Mouse (Mus musculus): Measurements from ENCODE around the gene Vps8. TPM values are rescaled to one million over a fixed set of nuclear protein-coding genes. Genes with fewer than 3 reads are reported as not detected.
A peak's percentile ranks its signal among the peaks of the same experiment; 100 is the strongest.

The Vps8 gene
- polyA plus RNA-seq, 1 experiment from 2014 or later: 25.6 TPM

DNA sequence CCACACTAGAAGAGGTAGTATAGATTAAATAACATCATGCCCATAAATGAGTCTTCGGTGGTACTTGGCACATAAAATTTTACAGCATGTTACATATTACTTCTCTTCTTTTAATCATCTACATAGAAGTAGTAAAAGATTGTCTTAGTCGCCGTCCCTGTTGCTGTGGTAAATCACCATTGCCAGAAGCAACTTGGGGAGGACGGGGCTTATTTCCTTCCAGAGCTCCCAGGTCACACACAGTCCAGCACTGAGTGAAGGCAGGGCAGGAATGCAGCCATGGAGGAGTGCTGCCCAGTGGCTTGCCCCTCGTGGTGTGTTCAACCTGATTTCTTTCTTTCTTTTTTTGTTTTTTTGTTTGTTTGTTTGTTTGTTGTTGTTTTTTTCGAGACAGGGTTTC lies 181.4 kb downstream of the Vps8 start:
- WGBS: 68% methylated on average over 6 of the region's 6 CpGs
- H3K27me3 ChIP-seq (ENCODE audit: insufficient read depth, low read length): no peaks in the 10 kb centered on the region
- H3K27ac ChIP-seq (ENCODE audit: low read length): no peak overlapping the region
- no peak overlapping the region for H3K4me2 ChIP-seq (replicated peaks; ENCODE audit: low read depth, low read length)
- H3K9me3 ChIP-seq (ENCODE audit: low read length): no peaks in the 10 kb centered on the region
- H3K4me3 ChIP-seq (ENCODE audit: low read length): no peak overlapping the region
- peak; percentile 74; the same call in 1 of the 2 replicates for ATAC-seq (ENCODE audit: low FRiP score, low TSS enrichment)
- H3K9ac ChIP-seq (replicated peaks; ENCODE audit: low read length): no peak overlapping the region
- H3K36me3 ChIP-seq (ENCODE audit: insufficient read depth, low read length): no peaks in the 10 kb centered on the region
- peaks cover 16% of the 10 kb centered on the region for H3K4me1 ChIP-seq (ENCODE audit: insufficient read depth, low read length)

DNA sequence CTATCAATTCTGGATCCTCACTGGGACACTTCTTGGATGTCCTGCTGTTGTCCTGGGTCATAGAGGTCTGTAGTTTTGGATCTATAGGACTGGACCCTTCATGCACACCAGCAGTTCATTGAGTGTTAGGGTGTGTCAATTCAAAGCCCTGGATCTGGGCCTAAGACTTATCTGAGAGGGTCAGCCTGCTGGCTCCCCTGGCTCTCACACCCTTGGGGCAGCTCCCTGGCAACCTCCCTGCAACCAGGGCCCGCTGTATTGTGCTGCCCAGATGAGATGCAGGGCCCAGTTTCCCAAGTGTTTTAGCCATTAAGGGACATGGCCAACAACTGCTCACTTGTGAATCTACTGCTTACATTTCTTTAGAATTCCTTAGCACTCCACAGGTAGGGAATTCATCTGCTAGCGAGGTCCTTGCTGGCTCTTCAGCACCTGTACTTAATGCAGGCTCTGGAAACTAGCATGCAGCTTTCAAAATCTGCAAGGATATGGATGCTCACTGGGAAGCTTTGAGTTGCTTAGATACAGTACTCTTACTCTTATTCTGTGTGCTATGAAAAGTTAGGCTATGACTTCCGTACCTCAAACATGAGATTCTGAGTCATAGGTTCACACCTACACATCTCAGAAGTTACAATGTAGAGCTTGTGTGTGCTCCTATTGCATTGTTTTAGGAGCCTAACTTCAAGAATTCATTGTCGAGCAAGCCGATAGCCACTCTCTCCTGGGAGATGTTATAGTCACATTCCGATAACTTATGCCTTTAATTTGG lies 183.5 kb downstream of the Vps8 start:
- no peaks in the 10 kb centered on the region for H3K36me3 ChIP-seq (ENCODE audit: insufficient read depth, low read length)
- H3K27me3 ChIP-seq (ENCODE audit: insufficient read depth, low read length): no peaks in the 10 kb centered on the region
- no peak overlapping the region for H3K4me2 ChIP-seq (replicated peaks; ENCODE audit: low read depth, low read length)
- H3K4me3 ChIP-seq (ENCODE audit: low read length): no peak overlapping the region
- no peak overlapping the region for H3K9ac ChIP-seq (replicated peaks; ENCODE audit: low read length)
- peaks cover 16% of the 10 kb centered on the region for H3K4me1 ChIP-seq (ENCODE audit: insufficient read depth, low read length)
- H3K27ac ChIP-seq (ENCODE audit: low read length): 0 out of 2 replicates have a peak overlapping the region, but pooled peaks have one; percentile 9
- WGBS: 73% methylated on average over 6 of the region's 6 CpGs
- ATAC-seq (ENCODE audit: low FRiP score, low TSS enrichment): no peak
- H3K9me3 ChIP-seq (ENCODE audit: low read length): no peaks in the 10 kb centered on the region

DNA sequence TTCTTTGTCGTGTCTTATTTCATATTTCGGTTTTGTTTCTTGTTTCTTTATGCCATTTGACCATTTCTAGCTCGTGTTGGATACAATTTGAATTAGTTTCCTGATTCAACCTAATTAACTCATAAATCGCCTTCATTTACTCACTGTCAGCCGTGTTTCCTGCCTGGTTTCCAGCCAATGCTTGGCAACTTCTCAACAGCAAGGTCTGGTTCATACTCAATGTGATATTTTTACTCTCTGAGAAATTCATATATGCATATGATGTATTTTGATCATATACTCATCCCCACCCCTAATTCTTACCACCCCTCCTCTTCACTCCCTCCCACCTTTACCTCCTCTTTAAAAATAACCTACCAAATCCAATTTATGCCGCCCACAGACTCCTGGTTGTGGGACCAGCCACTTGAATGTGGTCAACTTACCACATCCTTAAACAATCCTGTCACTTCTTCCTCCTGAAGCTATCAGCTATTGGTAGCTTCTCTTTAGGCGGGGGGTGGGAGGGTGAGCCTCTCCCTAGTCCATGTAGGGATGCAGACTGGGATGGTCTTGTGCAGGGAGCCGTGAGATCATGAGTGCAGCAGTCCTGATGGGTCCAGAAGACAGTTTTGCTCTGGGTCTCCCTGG lies 184.2 kb downstream of the Vps8 start:
- Histone ChIP-seq H3K9ac (replicated peaks; ENCODE audit: low read length) (no peak overlapping the region), H3K27me3 (ENCODE audit: insufficient read depth, low read length) (no peaks in the 10 kb centered on the region), H3K4me2 (replicated peaks; ENCODE audit: low read depth, low read length) (no peak overlapping the region), H3K4me3 (ENCODE audit: low read length) (no peak overlapping the region), H3K27ac (ENCODE audit: low read length) (peak overlapping the region; percentile 9; the same call in 1 of the 2 replicates), H3K36me3 (ENCODE audit: insufficient read depth, low read length) (no peaks in the 10 kb centered on the region), H3K4me1 (ENCODE audit: insufficient read depth, low read length) (peaks cover 16% of the 10 kb centered on the region), H3K9me3 (ENCODE audit: low read length) (no peaks in the 10 kb centered on the region)
- WGBS: 66% methylated on average over 8 of the region's 8 CpGs
- peak; percentile 42; the same call in 1 of the 2 replicates for ATAC-seq (ENCODE audit: low FRiP score, low TSS enrichment)

DNA sequence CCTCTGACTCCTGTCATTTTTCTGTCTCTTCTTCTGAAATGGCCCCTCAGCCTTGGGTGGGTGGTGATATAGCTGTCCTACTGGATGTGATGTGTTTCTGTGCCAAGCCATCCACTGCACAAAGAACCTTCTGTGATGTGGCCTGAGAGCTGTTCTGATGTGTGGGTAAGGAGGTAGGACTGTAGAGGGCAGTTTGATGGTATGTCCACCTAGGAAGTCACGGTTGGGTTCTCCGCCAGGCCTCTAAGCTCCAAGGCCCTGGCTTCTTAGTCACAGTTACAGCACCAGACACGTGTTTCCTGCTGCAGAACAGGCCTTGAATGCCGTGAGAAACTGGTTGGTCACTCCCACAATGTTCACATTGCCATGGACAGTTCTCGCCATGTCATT lies 184.7 kb downstream of the Vps8 start:
- H3K36me3 ChIP-seq (ENCODE audit: insufficient read depth, low read length): no peaks in the 10 kb centered on the region
- peaks cover 16% of the 10 kb centered on the region for H3K4me1 ChIP-seq (ENCODE audit: insufficient read depth, low read length)
- no peak overlapping the region for H3K4me2 ChIP-seq (replicated peaks; ENCODE audit: low read depth, low read length)
- no peaks in the 10 kb centered on the region for H3K9me3 ChIP-seq (ENCODE audit: low read length)
- H3K27ac ChIP-seq (ENCODE audit: low read length): peak overlapping the region; percentile 8; the same call in 1 of the 2 replicates
- H3K4me3 ChIP-seq (ENCODE audit: low read length): no peak overlapping the region
- no peaks in the 10 kb centered on the region for H3K27me3 ChIP-seq (ENCODE audit: insufficient read depth, low read length)
- WGBS: 60% methylated on average over 5 of the region's 5 CpGs
- H3K9ac ChIP-seq (replicated peaks; ENCODE audit: low read length): no peak overlapping the region
- ATAC-seq (ENCODE audit: low FRiP score, low TSS enrichment): peak; percentile 15; the same call in 1 of the 2 replicates

DNA sequence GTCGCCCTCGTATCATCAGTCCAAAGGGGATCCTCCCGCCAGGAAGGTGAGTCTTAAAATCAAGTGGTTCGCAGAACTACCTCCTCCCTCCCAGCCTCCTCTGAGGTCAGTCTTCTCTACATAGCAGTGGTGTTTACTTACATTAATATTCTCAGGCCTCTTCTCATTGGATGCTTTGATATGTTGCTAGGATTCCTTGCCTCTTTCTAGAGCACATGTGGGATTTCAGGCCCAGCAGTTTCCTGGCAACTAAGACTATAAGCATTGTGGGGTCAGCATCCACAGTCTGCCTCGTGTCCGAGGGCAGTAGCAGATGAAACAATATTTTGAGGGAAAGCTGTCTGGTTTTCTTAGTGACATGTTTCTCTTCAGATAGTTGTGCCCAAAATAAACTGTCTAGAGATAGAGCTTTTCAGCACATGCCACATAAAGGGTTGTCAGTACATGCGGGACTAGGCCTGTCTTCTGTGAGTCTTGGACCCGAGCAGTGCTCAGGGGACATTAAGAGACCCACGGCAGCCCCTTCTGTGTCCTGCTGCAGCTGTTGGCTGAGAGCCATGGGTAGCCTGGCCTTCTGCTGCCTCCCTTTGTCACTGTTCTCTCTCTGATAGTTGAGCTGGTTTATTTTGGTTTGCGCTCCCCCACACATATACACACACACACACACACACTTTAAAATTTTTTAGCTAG lies 185.4 kb downstream of the Vps8 start:
- Histone ChIP-seq H3K4me2 (replicated peaks; ENCODE audit: low read depth, low read length) (no peak overlapping the region), H3K4me3 (ENCODE audit: low read length) (no peak overlapping the region), H3K27ac (ENCODE audit: low read length) (0 out of 2 replicates have a peak overlapping the region, but pooled peaks have one; percentile 8), H3K9ac (replicated peaks; ENCODE audit: low read length) (no peak overlapping the region; the same call in 1 of the 2 replicates), H3K4me1 (ENCODE audit: insufficient read depth, low read length) (peaks cover 16% of the 10 kb centered on the region), H3K27me3 (ENCODE audit: insufficient read depth, low read length) (no peaks in the 10 kb centered on the region), H3K36me3 (ENCODE audit: insufficient read depth, low read length) (no peaks in the 10 kb centered on the region), H3K9me3 (ENCODE audit: low read length) (no peaks in the 10 kb centered on the region)
- WGBS: 68% methylated on average over 10 of the region's 10 CpGs
- ATAC-seq (ENCODE audit: low FRiP score, low TSS enrichment): no peak; the same call in 1 of the 2 replicates

DNA sequence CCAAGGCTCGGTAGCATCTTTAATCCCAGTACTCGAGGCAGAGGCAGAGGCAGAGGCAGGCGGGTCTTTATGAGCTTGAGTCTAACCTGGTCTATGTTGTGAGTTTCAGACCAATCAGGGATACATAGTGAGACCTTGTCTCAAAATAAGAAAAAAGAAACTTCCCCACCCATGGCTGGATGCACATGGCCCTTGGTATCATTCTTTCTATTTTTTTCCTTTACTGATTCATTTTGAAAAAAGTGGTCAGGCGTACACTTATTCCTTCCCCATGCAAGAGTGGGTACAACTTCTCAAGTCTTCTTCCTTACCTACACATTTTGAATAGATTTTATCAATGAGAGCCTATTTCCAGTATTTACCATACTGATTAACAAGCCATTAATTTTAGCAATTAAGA lies 187.6 kb downstream of the Vps8 start:
- Histone ChIP-seq H3K9ac (replicated peaks; ENCODE audit: low read length) (no peak overlapping the region), H3K27me3 (ENCODE audit: insufficient read depth, low read length) (no peaks in the 10 kb centered on the region), H3K36me3 (ENCODE audit: insufficient read depth, low read length) (no peaks in the 10 kb centered on the region), H3K9me3 (ENCODE audit: low read length) (no peaks in the 10 kb centered on the region), H3K4me1 (ENCODE audit: insufficient read depth, low read length) (peaks cover 16% of the 10 kb centered on the region), H3K4me3 (ENCODE audit: low read length) (no peak overlapping the region), H3K27ac (ENCODE audit: low read length) (no peak overlapping the region), H3K4me2 (replicated peaks; ENCODE audit: low read depth, low read length) (no peak overlapping the region)
- no peak for ATAC-seq (ENCODE audit: low FRiP score, low TSS enrichment)
- WGBS: 97% methylated on average over 4 of the region's 4 CpGs

DNA sequence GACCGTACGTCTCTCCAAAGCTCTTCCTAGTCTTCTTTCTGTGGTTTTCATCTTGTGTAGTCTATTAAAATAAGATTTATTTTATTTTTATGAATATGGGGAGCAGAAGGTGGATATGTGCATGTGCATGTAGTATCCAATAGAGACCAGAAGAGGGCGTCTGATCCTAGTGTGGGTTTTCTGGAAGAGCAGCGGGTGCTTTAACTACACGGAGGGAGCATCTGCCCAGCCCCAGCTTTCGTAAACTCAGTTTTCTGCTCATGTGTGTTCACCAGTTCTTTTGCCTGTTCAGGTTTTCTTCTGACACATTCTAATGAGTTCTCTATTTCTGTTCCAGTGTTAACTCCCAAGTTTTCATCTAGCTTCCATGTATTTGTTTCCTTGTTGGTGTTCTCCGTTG lies 192.9 kb downstream of the Vps8 start:
- WGBS: 58% methylated on average over 7 of the region's 7 CpGs
- no peak overlapping the region for H3K27ac ChIP-seq (ENCODE audit: low read length)
- H3K27me3 ChIP-seq (ENCODE audit: insufficient read depth, low read length): no peaks in the 10 kb centered on the region
- H3K4me2 ChIP-seq (replicated peaks; ENCODE audit: low read depth, low read length): no peak overlapping the region
- ATAC-seq (ENCODE audit: low FRiP score, low TSS enrichment): no peak
- no peak overlapping the region for H3K9ac ChIP-seq (replicated peaks; ENCODE audit: low read length)
- H3K9me3 ChIP-seq (ENCODE audit: low read length): no peaks in the 10 kb centered on the region
- H3K4me3 ChIP-seq (ENCODE audit: low read length): no peak overlapping the region
- H3K4me1 ChIP-seq (ENCODE audit: insufficient read depth, low read length): no peaks in the 10 kb centered on the region
- H3K36me3 ChIP-seq (ENCODE audit: insufficient read depth, low read length): no peaks in the 10 kb centered on the region

DNA sequence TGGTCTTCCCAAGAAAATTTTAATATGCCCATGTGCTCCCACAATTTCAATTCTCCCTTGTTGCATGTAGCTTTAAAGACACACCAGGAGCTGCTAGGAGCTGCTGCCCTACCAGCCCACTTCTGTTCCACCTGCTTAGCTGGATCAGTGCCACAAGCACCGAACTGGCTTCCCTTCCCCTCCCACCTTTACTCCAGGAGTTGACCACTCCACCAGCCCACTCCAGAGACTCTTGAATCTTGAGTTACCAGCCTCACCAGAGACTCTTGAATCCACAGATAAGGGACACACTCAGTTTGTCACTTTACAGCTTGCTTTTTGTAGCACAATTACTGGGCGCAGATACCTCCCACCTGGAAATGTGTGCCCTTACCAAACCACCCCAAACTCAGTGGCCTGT lies 197.7 kb downstream of the Vps8 start:
- Histone ChIP-seq H3K4me3 (ENCODE audit: low read length) (no peak overlapping the region), H3K27ac (ENCODE audit: low read length) (no peak overlapping the region), H3K9ac (replicated peaks; ENCODE audit: low read length) (no peak overlapping the region), H3K27me3 (ENCODE audit: insufficient read depth, low read length) (no peaks in the 10 kb centered on the region), H3K4me1 (ENCODE audit: insufficient read depth, low read length) (peaks cover under 1% of the 10 kb centered on the region; the same call in 1 of the 2 replicates), H3K4me2 (replicated peaks; ENCODE audit: low read depth, low read length) (no peak overlapping the region), H3K9me3 (ENCODE audit: low read length) (no peaks in the 10 kb centered on the region), H3K36me3 (ENCODE audit: insufficient read depth, low read length) (no peaks in the 10 kb centered on the region)
- 79% methylated on average over 2 of the region's 2 CpGs for WGBS
- ATAC-seq (ENCODE audit: low FRiP score, low TSS enrichment): no peak

DNA sequence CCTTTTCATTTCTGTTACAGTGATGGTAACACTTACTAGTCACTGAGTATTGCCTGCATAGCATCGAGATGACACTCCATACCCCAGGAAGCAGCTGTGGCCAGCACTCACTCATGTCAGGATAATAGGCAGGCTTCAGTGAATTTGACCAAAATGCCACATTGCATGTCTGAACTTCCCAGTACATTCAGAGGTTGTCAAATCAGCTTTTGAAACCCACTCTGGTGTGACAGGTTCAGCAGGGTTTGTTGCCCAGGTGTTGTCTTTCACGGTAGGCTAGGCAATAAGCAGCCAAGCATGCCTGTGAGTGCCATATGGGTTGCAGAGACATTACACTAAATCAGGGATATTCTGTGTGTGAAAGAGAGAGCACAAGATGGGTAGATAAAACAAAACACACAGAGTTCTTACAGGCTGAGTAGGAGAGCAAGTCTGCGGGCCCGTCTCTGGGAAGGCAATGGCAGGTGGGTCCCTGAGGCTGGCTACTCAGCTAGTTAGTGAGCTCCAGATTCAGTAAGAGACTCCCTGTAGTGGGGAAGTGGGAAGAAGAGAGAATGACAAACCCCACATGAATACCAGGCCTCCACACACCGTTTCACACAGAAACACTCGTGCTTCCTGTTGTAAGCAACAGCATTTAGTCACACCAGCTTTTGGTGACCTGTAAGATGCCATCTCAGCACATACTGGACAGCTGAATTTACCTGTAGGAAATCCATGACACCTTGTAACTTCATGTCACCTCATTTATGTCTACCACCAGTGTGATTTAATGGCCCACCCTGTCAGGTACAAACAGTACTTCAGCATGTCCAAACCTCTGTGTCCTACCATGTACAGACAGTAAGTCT lies 203.1 kb downstream of the Vps8 start:
- H3K4me1 ChIP-seq (ENCODE audit: insufficient read depth, low read length): peaks cover 13% of the 10 kb centered on the region
- no peak overlapping the region for H3K4me3 ChIP-seq (ENCODE audit: low read length)
- WGBS: 48% methylated on average over 6 of the region's 6 CpGs
- H3K36me3 ChIP-seq (ENCODE audit: insufficient read depth, low read length): no peaks in the 10 kb centered on the region
- no peaks in the 10 kb centered on the region for H3K9me3 ChIP-seq (ENCODE audit: low read length)
- peak overlapping the region; percentile 32; the same call in 1 of the 2 replicates for H3K27ac ChIP-seq (ENCODE audit: low read length)
- no peak overlapping the region for H3K9ac ChIP-seq (replicated peaks; ENCODE audit: low read length)
- H3K4me2 ChIP-seq (replicated peaks; ENCODE audit: low read depth, low read length): no peak overlapping the region
- H3K27me3 ChIP-seq (ENCODE audit: insufficient read depth, low read length): no peaks in the 10 kb centered on the region
- peak; percentile 78 for ATAC-seq (ENCODE audit: low FRiP score, low TSS enrichment)

All from kidney, embryonic 16.5 days (tissue).